ENCODE assay signal across 10 mouse cellular contexts in genomic region chr4:134590227-134590926, GRCm38 (mm10). TPM values are rescaled to one million over a fixed set of nuclear protein-coding genes. Genes with fewer than 3 reads are reported as not detected.
DNase-seq lines count a peak whose midpoint lies in the region; ATAC-seq and TF ChIP-seq lines count a peak whose summit lies in the region.
"Had no signal": no experiment of that assay in that cellular context is flagged by ENCODE, and none has a peak within 500 bp of the region (broad histone marks: within the 10 kb centered on the region; RNA-seq: fewer than 3 reads in every experiment).

No protein-coding gene starts in this region.

- peaks cover 20% of the 10 kb centered on the region for H3K36me3 ChIP-seq in heart, embryonic 10.5 days
- no peaks in the 10 kb centered on the region for H3K36me3 ChIP-seq in midbrain, postnatal 0 days (ENCODE audit: insufficient read depth, low read length)
- 0 out of 2 replicates have a peak, but pooled peaks cover 5% of the 10 kb centered on the region for H3K36me3 ChIP-seq in midbrain, embryonic 10.5 days
- H3K36me3 ChIP-seq in splenic B cell, adult 2 months (ENCODE audit: control insufficient read depth, insufficient read depth, low read length, poor library complexity, severe bottlenecking), result no peaks in the 10 kb centered on the region; the same call in 1 of the 2 replicates
- H3K36me3 ChIP-seq in neural tube, embryonic 15.5 days, result no peaks in the 10 kb centered on the region
- H3K36me3 ChIP-seq: kidney, embryonic 15.5 days; limb, embryonic 15.5 days had no signal

- no peaks in the 10 kb centered on the region for H3K27me3 ChIP-seq in heart, embryonic 10.5 days (ENCODE audit: insufficient read depth, poor library complexity, severe bottlenecking)
- no peaks in the 10 kb centered on the region for H3K27me3 ChIP-seq in midbrain, postnatal 0 days (ENCODE audit: insufficient read depth, low read length)
- no peaks in the 10 kb centered on the region for H3K27me3 ChIP-seq in midbrain, embryonic 10.5 days (ENCODE audit: low read depth, poor library complexity, severe bottlenecking)
- H3K27me3 ChIP-seq in splenic B cell, adult 2 months (ENCODE audit: control insufficient read depth, insufficient read depth, low read length, poor library complexity, severe bottlenecking), result no peaks in the 10 kb centered on the region
- H3K27me3 ChIP-seq in neural tube, embryonic 15.5 days (replicated peaks), result no peaks in the 10 kb centered on the region
- H3K27me3 ChIP-seq: kidney, embryonic 15.5 days; limb, embryonic 15.5 days had no signal

- no peak for ATAC-seq in midbrain, postnatal 0 days (ENCODE audit: low FRiP score)
- no peak for ATAC-seq in neural tube, embryonic 15.5 days (ENCODE audit: low FRiP score)

- 72% methylated on average over 10 of the region's 10 CpGs for WGBS in heart, embryonic 10.5 days
- WGBS in midbrain, postnatal 0 days, result 78% methylated on average over 10 of the region's 10 CpGs
- WGBS in midbrain, embryonic 10.5 days, result 83% methylated on average over 10 of the region's 10 CpGs
- WGBS in neural tube, embryonic 15.5 days, result 83% methylated on average over 10 of the region's 10 CpGs

- DNase-seq in heart, adult 11 months, result peak; percentile 94
- DNase-seq in heart, embryonic 10.5 days (ENCODE audit: low spot score), result no peak
- no peak for DNase-seq in midbrain, postnatal 0 days (ENCODE audit: low spot score)
- DNase-seq in midbrain, embryonic 10.5 days (ENCODE audit: low spot score), result no peak
- DNase-seq in brain, embryonic 14.5 days (ENCODE audit: low read depth), result no peak
- DNase-seq in splenic B cell, adult 2 months (ENCODE audit: low read depth, low spot score), result peak; percentile 53
- no peak for DNase-seq in embryo, embryonic 10.5 days (ENCODE audit: low spot score)

- TF ChIP-seq CTCF in midbrain, postnatal 0 days (IDR thresholded peaks at IDR 0.05), result peak; percentile 57
- peak; percentile 42 for TF ChIP-seq CTCF in brain, embryonic 14.5 days (IDR thresholded peaks at IDR 0.05; ENCODE audit: borderline replicate concordance, extremely low read depth, insufficient read depth, insufficient read length)

- no peak overlapping the region for H3K4me3 ChIP-seq in heart, embryonic 10.5 days
- H3K4me3 ChIP-seq in midbrain, postnatal 0 days (ENCODE audit: low read depth, low read length), result no peak overlapping the region
- no peak overlapping the region for H3K4me3 ChIP-seq in midbrain, embryonic 10.5 days
- H3K4me3 ChIP-seq in neural tube, embryonic 15.5 days (replicated peaks), result no peak overlapping the region
- H3K4me3 ChIP-seq: kidney, embryonic 15.5 days; limb, embryonic 15.5 days had no signal

- no peak overlapping the region for H3K4me2 ChIP-seq in midbrain, postnatal 0 days (ENCODE audit: low read depth, low read length, poor library complexity, severe bottlenecking)
- no peak overlapping the region for H3K4me2 ChIP-seq in neural tube, embryonic 15.5 days
- H3K4me2 ChIP-seq: kidney, embryonic 15.5 days; limb, embryonic 15.5 days had no signal

- no peaks in the 10 kb centered on the region for H3K9me3 ChIP-seq in heart, embryonic 10.5 days
- no peaks in the 10 kb centered on the region for H3K9me3 ChIP-seq in midbrain, postnatal 0 days (ENCODE audit: low read length)
- H3K9me3 ChIP-seq in midbrain, embryonic 10.5 days (replicated peaks), result no peaks in the 10 kb centered on the region
- no peaks in the 10 kb centered on the region for H3K9me3 ChIP-seq in neural tube, embryonic 15.5 days (replicated peaks)
- H3K9me3 ChIP-seq: kidney, embryonic 15.5 days; limb, embryonic 15.5 days had no signal

- no peak overlapping the region for H3K27ac ChIP-seq in heart, embryonic 10.5 days
- H3K27ac ChIP-seq in midbrain, postnatal 0 days (ENCODE audit: low read depth, low read length), result no peak overlapping the region
- H3K27ac ChIP-seq in midbrain, embryonic 10.5 days (replicated peaks), result no peak overlapping the region
- H3K27ac ChIP-seq in neural tube, embryonic 15.5 days (replicated peaks), result no peak overlapping the region

- peaks cover 35% of the 10 kb centered on the region for H3K4me1 ChIP-seq in heart, embryonic 10.5 days
- H3K4me1 ChIP-seq in midbrain, postnatal 0 days (ENCODE audit: insufficient read depth, low read length), result peaks cover 8% of the 10 kb centered on the region; the same call in 1 of the 2 replicates
- peaks cover 20% of the 10 kb centered on the region for H3K4me1 ChIP-seq in midbrain, embryonic 10.5 days
- H3K4me1 ChIP-seq in neural tube, embryonic 15.5 days, result peaks cover 36% of the 10 kb centered on the region

- TF ChIP-seq POLR2A in brain, embryonic 14.5 days (IDR thresholded peaks at IDR 0.05; ENCODE audit: borderline replicate concordance, extremely low read depth, insufficient read depth, insufficient read length, poor library complexity, severe bottlenecking), result no peak

- H3K9ac ChIP-seq in midbrain, postnatal 0 days (replicated peaks; ENCODE audit: low read length, poor library complexity, severe bottlenecking), result no peak overlapping the region
- no peak overlapping the region for H3K9ac ChIP-seq in neural tube, embryonic 15.5 days (replicated peaks)
- H3K9ac ChIP-seq: kidney, embryonic 15.5 days; limb, embryonic 15.5 days had no signal

RNA-seq across cellular contexts. Expression of gene Selenon, which starts 38.4 kb away (rescaled TPM):
- 8.0 and 9.0 TPM in 2 replicates for polyA plus RNA-seq in heart, embryonic 10.5 days (2016; fragmentation: Nextera tagmentation; extraction: Ambion mirVana)
- 22.8 and 26.1 TPM in 2 replicates for total RNA-seq in midbrain, postnatal 0 days (2014; rRNA removed)
- polyA plus RNA-seq in midbrain, postnatal 0 days (2015; fragmentation: Nextera tagmentation; extraction: Ambion mirVana), result 9.1 and 9.4 TPM in 2 replicates
- 8.4 and 8.6 TPM in 2 replicates for polyA plus RNA-seq in midbrain, embryonic 10.5 days (2016; fragmentation: Nextera tagmentation; extraction: Ambion mirVana)
- polyA plus RNA-seq in brain, embryonic 14.5 days (2012; rRNA removed), result 46.3 and 55.6 TPM in 2 replicates
- 8.4 and 19.4 TPM in 2 replicates for polyA plus RNA-seq in neural tube, embryonic 15.5 days (2015; fragmentation: Nextera tagmentation; extraction: Ambion mirVana)

RNA-seq across cellular contexts. Expression of gene Mtfr1l, which starts 55.2 kb away (rescaled TPM):
- 155 and 166 TPM in 2 replicates for polyA plus RNA-seq in heart, embryonic 10.5 days (2016; fragmentation: Nextera tagmentation; extraction: Ambion mirVana)
- 135 and 167 TPM in 2 replicates for total RNA-seq in midbrain, postnatal 0 days (2014; rRNA removed)
- 191 and 196 TPM in 2 replicates for polyA plus RNA-seq in midbrain, postnatal 0 days (2015; fragmentation: Nextera tagmentation; extraction: Ambion mirVana)
- 120 and 127 TPM in 2 replicates for polyA plus RNA-seq in midbrain, embryonic 10.5 days (2016; fragmentation: Nextera tagmentation; extraction: Ambion mirVana)
- 152 and 168 TPM in 2 replicates for polyA plus RNA-seq in brain, embryonic 14.5 days (2012; rRNA removed)
- 166 and 177 TPM in 2 replicates for polyA plus RNA-seq in neural tube, embryonic 15.5 days (2015; fragmentation: Nextera tagmentation; extraction: Ambion mirVana)

Comparison
In these comparisons a context has a peak if more than half of its experiments do, and no peak if none do; other contexts are left out.
1. DNase-seq: peak in heart, adult 11 months (single experiment) and splenic B cell, adult 2 months (single experiment); none in heart, embryonic 10.5 days (single experiment), midbrain, postnatal 0 days (single experiment), midbrain, embryonic 10.5 days (single experiment), brain, embryonic 14.5 days (single experiment) and embryo, embryonic 10.5 days (single experiment).